Mouse (Mus musculus) thymus, adult 2 months (tissue): ENCODE measurements around the gene Tysnd1. TPM values are rescaled to one million over a fixed set of nuclear protein-coding genes. Genes with fewer than 3 reads are reported as not detected.

Experiments used
- DNase-seq: peaks from one replicate; pipeline ENCODE4 v3.0.0; 2021
- H3K27ac ChIP-seq: fragments of 200-500 bp; 2 replicates; pipeline ENCODE4 v1.5.1; 2012; ENCODE audit warnings: low read length, control low read depth; ENCODE audit not compliant: control insufficient read depth, insufficient read depth
- H3K27me3 ChIP-seq: fragments of 200-500 bp; 2 replicates; pipeline ENCODE4 v1.6.1; 2012; ENCODE audit warnings: mild to moderate bottlenecking, low read length, moderate library complexity, mixed read lengths; ENCODE audit not compliant: control insufficient read depth, insufficient read depth
- H3K36me3 ChIP-seq: fragments of 200-500 bp; 2 replicates; pipeline ENCODE4 v1.6.1; 2012; ENCODE audit warnings: mild to moderate bottlenecking, low read length, moderate library complexity; ENCODE audit not compliant: control insufficient read depth, insufficient read depth
- H3K4me1 ChIP-seq: fragments of 200-500 bp; replicated peaks from 2 replicates; pipeline ENCODE4 v1.6.1; 2012; ENCODE audit warnings: low read length; ENCODE audit not compliant: control insufficient read depth, insufficient read depth
- H3K4me3 ChIP-seq: fragments of 200-500 bp; 2 replicates; pipeline ENCODE4 v1.5.1; 2012; ENCODE audit warnings: mild to moderate bottlenecking, low read length, control low read depth, moderate library complexity; ENCODE audit not compliant: control insufficient read depth, insufficient read depth
- CTCF ChIP-seq: fragments of 200-500 bp; IDR thresholded peaks from 2 replicates; pipeline ENCODE4 v1.5.1; 2012; ENCODE audit warnings: mild to moderate bottlenecking, control low read depth, low read length, moderate library complexity, borderline replicate concordance; ENCODE audit not compliant: control insufficient read depth, poor library complexity, insufficient read depth; ENCODE audit errors: extremely low read depth
- POLR2A ChIP-seq: fragments of 200-500 bp; IDR thresholded peaks from 2 replicates; pipeline ENCODE4 v1.6.1; 2012; ENCODE audit warnings: mild to moderate bottlenecking, low read length, control low read depth, moderate library complexity; ENCODE audit not compliant: control insufficient read depth, poor library complexity, insufficient read depth; ENCODE audit errors: extremely low read depth
- WGBS: fragments of 180-500 bp; shearing (Covaris S2); methylation state at CpG from one replicate; pipeline ENCODE4 v1.1.7; 2018; 5-methylcytosine and 5-hydroxymethylcytosine counted together
- polyA plus RNA-seq: library from polyadenylated mRNA; depleted of rRNA; stranded (reverse); fragments of >200 nt; gene quantifications from 2 replicates; pipeline ENCODE4 v1.2.3, GENCODE M21; 2012

Tysnd1 gene
- polyA plus RNA-seq, 1 experiment = 91.6 TPM

DNA sequence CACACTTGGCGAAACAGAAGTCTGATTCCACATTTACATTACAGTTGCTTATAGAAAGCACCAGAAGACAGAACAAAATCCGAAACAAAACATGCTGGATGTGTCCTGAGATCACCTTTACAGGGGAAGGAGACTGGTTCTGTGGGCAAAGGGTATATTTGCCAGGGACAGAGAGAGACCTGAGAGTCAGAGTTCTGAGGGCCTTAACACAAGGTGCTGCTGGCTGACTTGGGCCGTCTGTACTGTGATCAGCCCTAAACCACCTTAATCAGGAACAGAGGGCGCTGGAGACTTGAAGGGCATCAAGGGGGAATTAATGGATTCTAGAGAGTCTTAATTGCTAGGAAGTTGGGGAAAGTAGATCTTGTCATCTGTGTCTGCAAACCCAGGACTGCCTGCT is 1.8 kb upstream of the Tysnd1 start:
- Histone ChIP-seq H3K27ac (no peak overlapping the region), H3K27me3 (no peaks in the 10 kb centered on the region), H3K36me3 (peaks cover 37% of the 10 kb centered on the region), H3K4me1 (peaks cover 12% of the 10 kb centered on the region), H3K4me3 (no peak overlapping the region)
- TF ChIP-seq CTCF = no peak
- no peak for TF ChIP-seq POLR2A
- DNase-seq = no peak
- WGBS = 91% methylated on average over 4 of the region's 4 CpGs

DNA sequence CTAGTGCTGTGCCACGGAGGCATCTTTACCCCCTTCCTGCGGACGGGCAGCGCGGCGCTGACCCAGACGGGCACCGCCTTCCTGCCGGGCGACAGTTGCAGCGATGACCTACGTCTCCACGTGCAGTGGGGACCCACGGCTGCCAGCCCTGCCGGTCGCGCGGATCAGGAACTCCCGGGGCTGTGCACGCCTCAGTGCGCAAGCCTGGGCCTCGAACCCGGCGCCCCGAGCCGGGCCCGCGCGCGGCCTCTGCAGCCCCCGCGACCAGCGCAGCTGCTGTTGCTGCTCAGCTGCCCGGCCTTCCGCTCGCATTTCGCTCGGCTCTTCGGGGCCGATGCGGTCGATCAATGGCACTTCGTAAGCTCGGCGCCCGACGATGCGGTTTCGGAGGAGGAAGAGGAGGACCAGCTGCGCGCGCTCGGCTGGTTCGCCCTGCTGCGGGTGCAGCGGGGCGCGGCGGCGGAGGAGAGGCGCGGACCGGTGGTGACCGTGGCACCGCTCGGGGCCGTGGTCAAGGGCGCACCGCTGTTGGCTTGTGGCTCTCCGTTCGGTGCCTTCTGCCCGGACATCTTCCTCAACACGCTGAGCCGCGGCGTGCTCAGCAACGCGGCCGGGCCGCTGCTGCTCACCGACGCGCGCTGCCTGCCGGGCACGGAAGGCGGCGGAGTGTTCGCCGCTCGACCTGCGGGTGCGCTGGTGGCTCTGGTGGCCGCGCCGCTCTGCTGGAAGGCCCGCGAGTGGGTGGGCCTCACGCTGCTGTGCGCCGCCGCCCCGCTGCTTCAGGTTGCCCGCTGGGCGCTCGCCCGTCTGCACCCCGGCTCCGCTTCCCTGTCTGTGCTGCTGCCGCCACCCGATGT is 617 bp downstream of the Tysnd1 start:
- under 1% methylated on average over 111 of the region's 111 CpGs for WGBS
- Histone ChIP-seq H3K27me3 (no peaks in the 10 kb centered on the region), H3K36me3 (peaks cover 14% of the 10 kb centered on the region), H3K4me1 (peaks cover 12% of the 10 kb centered on the region), H3K27ac (no peak overlapping the region), H3K4me3 (peak overlapping the region; percentile 77)
- peak; percentile 25 for DNase-seq
- TF ChIP-seq POLR2A (no peak), CTCF (no peak)

DNA sequence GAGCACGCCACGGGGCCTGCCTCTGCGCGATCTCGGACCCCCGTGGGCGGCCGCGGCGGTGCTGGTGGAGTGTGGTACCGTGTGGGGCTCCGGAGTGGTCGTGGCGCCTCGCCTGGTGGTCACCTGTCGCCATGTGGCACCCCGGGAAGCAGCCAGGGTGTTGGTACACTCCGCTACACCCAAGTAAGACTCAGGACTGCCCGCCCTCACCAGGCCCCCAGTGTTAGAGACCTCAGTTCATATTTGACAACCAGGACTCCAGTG is 1.2 kb downstream of the Tysnd1 start:
- 21% methylated on average over 19 of the region's 19 CpGs for WGBS
- Histone ChIP-seq H3K4me3 (peak overlapping the region; percentile 77), H3K27me3 (no peaks in the 10 kb centered on the region), H3K27ac (no peak overlapping the region), H3K4me1 (peaks cover 12% of the 10 kb centered on the region), H3K36me3 (peaks cover 11% of the 10 kb centered on the region)
- TF ChIP-seq POLR2A (0 out of 2 replicates have a peak, but pooled peaks have one; percentile 11), CTCF (no peak)
- DNase-seq = no peak

DNA sequence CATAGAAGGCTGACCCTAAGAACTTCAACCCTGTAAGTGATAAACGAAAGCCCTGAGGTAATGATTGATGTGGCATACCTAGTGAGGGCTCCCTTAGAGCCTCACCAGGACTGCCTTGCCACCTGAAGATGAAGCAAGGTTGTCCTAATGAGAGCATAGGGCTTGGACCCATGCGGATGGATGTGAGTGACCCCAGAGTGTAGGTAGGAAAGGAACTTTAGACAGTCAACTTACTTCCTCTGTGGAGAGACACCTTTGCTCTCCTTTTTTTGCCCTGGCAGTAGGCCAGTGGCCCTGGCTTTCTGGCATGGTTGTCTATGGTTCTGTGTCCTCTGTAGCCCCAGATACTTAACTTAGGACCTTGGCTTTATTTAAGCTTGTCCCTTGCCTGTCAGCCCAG is 1.7 kb downstream of the Tysnd1 start:
- no peak overlapping the region for H3K4me3 ChIP-seq
- no peak for DNase-seq
- no peaks in the 10 kb centered on the region for H3K27me3 ChIP-seq

DNA sequence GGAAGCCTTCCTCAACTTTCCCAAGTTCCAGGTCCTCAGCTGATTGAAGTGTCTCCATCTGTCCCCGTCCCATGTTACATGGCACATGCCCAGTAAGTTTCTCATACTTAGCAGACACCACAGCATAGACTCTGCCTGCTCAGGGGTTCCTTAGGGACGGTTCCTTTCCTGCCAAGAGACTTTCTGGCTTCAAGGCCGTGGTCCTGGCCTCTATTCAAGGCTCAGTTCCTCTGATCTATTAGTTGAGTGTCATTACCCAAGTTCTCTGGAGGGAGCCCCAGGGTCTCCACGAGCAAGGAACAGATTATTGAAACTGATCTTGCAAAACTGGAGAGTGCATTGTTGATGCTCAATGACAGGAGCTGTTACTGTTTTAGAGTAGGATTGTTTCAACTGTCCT is 9.3 kb downstream of the Tysnd1 start:
- H3K27me3 ChIP-seq = no peaks in the 10 kb centered on the region
- H3K4me3 ChIP-seq = no peak overlapping the region
- no peak for TF ChIP-seq POLR2A
- no peak for TF ChIP-seq CTCF
- no peak overlapping the region for H3K27ac ChIP-seq
- 88% methylated on average over 4 of the region's 4 CpGs for WGBS
- no peaks in the 10 kb centered on the region for H3K4me1 ChIP-seq
- DNase-seq = no peak
- no peaks in the 10 kb centered on the region for H3K36me3 ChIP-seq

More for the DNA sequence above, 1.7 kb downstream of the Tysnd1 start:
- Histone ChIP-seq H3K4me1 (peaks cover 12% of the 10 kb centered on the region), H3K36me3 (peaks cover 6% of the 10 kb centered on the region), H3K27ac (no peak overlapping the region)
- 92% methylated on average over 2 of the region's 2 CpGs for WGBS
- TF ChIP-seq POLR2A (no peak), CTCF (no peak)

DNA sequence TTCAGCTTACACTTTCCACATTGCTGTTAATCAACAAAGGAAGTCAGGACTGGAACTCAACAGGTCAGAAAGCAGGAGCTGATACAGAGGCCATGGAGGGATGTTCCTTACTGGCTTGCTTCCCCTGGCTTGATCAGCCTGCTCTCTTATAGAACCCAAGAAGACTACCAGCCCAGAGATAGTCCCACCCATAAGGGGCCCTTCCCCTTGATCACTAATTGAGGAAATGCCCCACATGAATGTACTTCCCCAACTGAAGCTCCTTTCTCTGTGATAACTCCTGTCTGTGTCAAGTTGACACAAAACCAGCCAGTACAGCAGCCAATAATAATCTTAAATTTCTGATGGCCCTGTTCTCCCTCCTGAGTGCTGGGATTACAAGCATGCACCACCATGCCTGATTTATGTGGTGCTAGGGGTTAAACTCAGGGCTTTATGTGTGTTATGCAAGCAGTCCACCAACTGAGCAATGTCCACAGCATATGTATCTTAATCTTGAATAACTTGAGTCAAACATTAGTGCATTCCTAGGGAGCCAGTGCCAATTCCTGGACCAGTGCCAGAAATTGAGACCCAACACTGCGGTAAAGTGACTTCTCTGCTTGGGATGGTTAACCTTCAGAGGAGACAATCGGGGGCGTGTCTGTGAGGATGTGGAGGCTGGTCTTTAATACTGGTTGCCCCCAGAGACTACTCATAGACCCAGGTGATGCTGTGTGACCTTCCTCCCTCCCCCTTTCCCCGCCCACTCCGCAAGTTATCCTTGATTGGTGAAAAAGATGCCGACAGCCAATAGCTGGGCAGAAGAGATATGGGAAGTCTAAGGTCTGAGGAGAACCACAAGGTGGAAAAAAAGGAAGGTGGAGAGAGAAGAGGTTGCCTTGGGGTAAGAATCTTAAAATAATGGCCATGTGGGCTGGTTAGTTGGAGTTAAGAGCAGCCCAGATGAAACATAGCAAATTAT is 11.4 kb downstream of the Tysnd1 start:
- no peak overlapping the region for H3K27ac ChIP-seq
- no peaks in the 10 kb centered on the region for H3K36me3 ChIP-seq
- H3K4me3 ChIP-seq = no peak overlapping the region
- H3K4me1 ChIP-seq = no peaks in the 10 kb centered on the region
- H3K27me3 ChIP-seq = no peaks in the 10 kb centered on the region
- TF ChIP-seq POLR2A = no peak
- no peak for DNase-seq
- 78% methylated on average over 6 of the region's 6 CpGs for WGBS

DNA sequence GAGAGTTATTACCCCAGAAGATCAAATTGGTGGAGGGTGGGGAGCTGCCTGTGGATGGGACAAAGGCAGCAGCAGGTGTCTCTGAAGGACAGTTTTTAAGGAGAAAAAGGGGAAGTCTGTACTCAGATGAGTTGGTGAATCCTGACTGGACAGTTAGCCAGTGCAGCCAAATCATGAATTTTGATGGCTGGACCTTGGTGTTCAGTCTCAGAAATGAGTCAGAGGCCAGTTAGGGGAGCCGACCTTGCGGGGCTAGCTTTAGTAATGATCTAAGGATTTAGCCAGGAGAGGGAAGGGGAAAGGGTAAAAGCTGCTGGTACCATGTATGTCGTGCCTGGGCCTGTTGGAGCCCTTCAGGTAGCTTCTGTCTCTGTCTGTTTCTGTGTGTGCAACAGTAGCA is 18.3 kb downstream of the Tysnd1 start:
- Histone ChIP-seq H3K36me3 (no peaks in the 10 kb centered on the region), H3K4me1 (peaks cover 4% of the 10 kb centered on the region), H3K27me3 (no peaks in the 10 kb centered on the region; the same call in 1 of the 2 replicates), H3K27ac (no peak overlapping the region), H3K4me3 (no peak overlapping the region)
- no peak for TF ChIP-seq CTCF
- no peak for DNase-seq
- 86% methylated on average over 3 of the region's 3 CpGs for WGBS
